Mouse (Mus musculus) thymus, postnatal 25 days (tissue): ENCODE results near the gene Porcn.
A peak's percentile ranks its signal among the peaks of the same experiment; 100 is the strongest.

Source experiments
- DNase-seq: peaks from one replicate; pipeline ENCODE4 v3.0.0; 2022

The Porcn gene

GRCm38 (mm10) chrX:8206015-8206693 lies at the start of gene Porcn:
Porcn (minus strand) TSS chrX:8206525.
- peak; percentile 49 for DNase-seq

- no peak for DNase-seq
Measured at GRCm38 (mm10) chrX:8255807-8256206, 49.5 kb upstream of the Porcn start.

- no peak for DNase-seq
Measured at GRCm38 (mm10) chrX:8253711-8254110, 47.4 kb upstream of the Porcn start.

GRCm38 (mm10) chrX:8252334-8253285 lies 46.3 kb upstream of the Porcn start, which contains the start of gene Ftsj1:
Ftsj1 (minus strand) TSS chrX:8252406.
- peak; percentile 84 for DNase-seq

- no peak for DNase-seq
Measured at GRCm38 (mm10) chrX:8251789-8252333, 45.5 kb upstream of the Porcn start.

- DNase-seq, result no peak
Measured at GRCm38 (mm10) chrX:8248542-8249120, 42.3 kb upstream of the Porcn start.

GRCm38 (mm10) chrX:8247680-8248079 lies 41.4 kb upstream of the Porcn start:
- no peak for DNase-seq

- no peak for DNase-seq
Measured at GRCm38 (mm10) chrX:8238804-8239395, 32.6 kb upstream of the Porcn start.

GRCm38 (mm10) chrX:8236704-8237103 lies 30.4 kb upstream of the Porcn start:
- DNase-seq, result no peak

GRCm38 (mm10) chrX:8233602-8234001 lies 27.3 kb upstream of the Porcn start:
- DNase-seq, result no peak

GRCm38 (mm10) chrX:8230272-8230671 lies 23.9 kb upstream of the Porcn start:
- DNase-seq, result peak; percentile 2

- DNase-seq, result no peak
Measured at GRCm38 (mm10) chrX:8223473-8223872, 17.1 kb upstream of the Porcn start.

- no peak for DNase-seq
Measured at GRCm38 (mm10) chrX:8222678-8223421, 16.5 kb upstream of the Porcn start.

GRCm38 (mm10) chrX:8222296-8222677 lies 16.0 kb upstream of the Porcn start:
- no peak for DNase-seq

- no peak for DNase-seq
Measured at GRCm38 (mm10) chrX:8219651-8220050, 13.3 kb upstream of the Porcn start.

GRCm38 (mm10) chrX:8218114-8218513 lies 11.8 kb upstream of the Porcn start:
- no peak for DNase-seq

- DNase-seq, result no peak
Measured at GRCm38 (mm10) chrX:8217383-8217782, 11.1 kb upstream of the Porcn start.

- DNase-seq, result no peak
Measured at GRCm38 (mm10) chrX:8211490-8212207, 5.3 kb upstream of the Porcn start.

GRCm38 (mm10) chrX:8209720-8210119 lies 3.4 kb upstream of the Porcn start:
- DNase-seq, result no peak

GRCm38 (mm10) chrX:8207224-8207623 lies 899 bp upstream of the Porcn start:
- no peak for DNase-seq

- no peak for DNase-seq
Measured at GRCm38 (mm10) chrX:8206694-8207197, 421 bp upstream of the Porcn start.
